Mouse (Mus musculus) cerebellum, adult 11-12 months (tissue): ENCODE measurements around the gene Gpr146.

Source experiments
- DNase-seq: peaks from one replicate; pipeline ENCODE4 v3.0.0; 2022

Gene Gpr146

DNA sequence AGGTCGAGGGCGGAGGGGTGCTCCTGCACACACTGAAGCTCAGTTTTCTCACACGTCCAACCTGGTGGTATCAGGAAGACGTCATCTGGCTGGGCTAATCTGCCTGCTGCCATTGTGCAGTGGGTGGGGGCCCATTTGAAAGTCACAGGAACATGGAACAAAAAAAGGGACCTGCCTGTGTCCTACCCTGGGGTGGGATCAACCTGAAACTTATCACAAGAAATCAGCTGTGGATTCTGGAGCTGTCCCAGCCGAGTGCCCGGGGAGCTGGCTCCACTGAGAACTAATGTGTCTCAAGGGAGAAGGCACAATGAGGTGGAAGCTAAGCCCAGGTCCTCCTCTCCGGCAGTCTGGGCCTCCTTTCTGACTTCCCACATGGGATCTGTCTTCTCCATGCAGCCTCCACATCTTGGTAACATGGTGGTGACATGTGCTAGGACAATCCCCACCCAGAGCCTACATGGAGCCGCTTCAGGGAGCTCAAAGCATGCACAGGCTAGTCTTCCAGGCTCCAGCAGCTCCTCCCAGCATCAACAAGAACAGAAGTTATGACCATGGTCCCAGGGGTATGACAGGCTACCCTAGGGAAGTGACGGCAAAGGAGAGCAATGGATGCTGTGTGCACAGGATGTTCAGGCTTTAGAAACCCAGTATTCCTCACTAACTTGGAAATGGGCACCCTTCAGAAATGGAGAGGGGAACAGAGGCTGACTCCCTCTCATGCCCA lies 56.5 kb downstream of the Gpr146 start:
- no peak for DNase-seq

DNA sequence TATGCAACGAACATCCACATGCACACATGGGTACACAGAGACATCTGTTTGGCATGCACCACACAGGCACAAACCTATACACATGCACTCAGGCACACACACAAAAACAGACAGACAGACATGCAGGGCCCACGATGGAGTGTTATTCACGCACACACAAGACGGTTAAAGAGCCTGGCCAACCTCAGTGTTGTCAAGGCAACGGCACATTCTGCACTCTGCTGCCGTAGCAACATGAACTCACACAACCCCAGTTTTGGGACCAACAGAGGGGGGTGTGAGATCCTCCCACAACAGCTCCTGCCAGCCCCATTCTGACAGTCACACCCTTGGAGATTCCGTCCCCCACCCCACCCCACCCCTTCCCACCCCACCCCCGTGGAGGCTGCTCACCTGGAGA lies 57.4 kb downstream of the Gpr146 start:
- no peak for DNase-seq

DNA sequence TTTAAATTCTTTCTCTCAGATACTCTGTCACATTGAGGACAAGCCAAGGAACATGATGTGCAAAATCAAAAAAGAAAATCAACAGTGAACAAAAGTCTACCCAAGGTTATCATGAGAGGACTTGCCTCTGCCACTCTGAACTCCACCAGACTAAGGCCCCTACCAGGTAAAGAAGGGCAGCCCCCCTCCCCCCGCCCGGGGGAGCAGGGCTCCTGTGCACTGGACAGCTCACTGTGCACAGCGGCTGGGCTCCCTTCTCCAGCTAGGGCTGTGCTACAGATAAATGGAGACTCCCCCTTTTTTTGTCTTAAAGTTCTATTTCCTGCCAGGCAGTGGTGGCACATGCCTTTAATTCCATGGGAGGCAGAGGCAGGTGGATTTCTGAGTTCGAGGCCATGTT lies 60.3 kb downstream of the Gpr146 start:
- no peak for DNase-seq

DNA sequence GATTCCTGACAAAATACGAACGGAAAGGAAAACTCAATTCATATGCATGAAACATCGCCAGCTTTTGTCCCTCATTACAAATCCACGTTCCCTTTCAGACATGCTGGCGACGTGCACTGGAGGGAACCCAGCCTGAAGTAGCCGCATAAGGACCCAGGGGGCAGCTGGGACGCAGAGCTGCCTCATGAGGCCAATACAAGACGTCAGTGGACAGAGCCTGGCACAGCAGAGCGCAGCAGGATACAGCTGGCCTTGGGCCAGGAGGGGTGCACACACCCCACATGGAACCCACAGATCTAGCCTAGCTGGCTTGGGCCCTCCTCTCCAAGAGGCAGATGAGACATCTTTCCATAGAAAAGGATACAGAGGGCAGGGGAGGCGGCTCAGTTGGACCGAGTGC lies 60.9 kb downstream of the Gpr146 start:
- no peak for DNase-seq

DNA sequence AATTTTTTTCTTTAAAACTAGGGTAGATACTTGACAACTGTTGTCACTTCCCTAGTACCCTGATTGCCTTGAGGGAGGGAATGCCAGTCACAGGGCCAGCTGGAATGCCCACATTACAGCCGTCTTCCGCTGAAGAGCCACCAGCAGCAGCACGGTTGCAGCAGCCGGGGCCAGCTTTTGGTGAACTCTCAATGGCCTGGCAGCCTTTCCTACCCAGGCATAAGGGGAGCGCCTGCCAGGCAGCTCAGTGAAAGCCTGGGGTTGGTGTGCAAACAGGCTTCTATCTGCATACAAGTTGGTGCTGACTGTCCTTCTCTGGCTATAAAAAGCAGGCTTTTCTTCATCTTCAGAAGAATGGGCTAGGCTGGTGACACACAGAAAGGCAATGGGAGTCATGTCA lies 63.0 kb downstream of the Gpr146 start:
- DNase-seq, result peak; percentile 57

DNA sequence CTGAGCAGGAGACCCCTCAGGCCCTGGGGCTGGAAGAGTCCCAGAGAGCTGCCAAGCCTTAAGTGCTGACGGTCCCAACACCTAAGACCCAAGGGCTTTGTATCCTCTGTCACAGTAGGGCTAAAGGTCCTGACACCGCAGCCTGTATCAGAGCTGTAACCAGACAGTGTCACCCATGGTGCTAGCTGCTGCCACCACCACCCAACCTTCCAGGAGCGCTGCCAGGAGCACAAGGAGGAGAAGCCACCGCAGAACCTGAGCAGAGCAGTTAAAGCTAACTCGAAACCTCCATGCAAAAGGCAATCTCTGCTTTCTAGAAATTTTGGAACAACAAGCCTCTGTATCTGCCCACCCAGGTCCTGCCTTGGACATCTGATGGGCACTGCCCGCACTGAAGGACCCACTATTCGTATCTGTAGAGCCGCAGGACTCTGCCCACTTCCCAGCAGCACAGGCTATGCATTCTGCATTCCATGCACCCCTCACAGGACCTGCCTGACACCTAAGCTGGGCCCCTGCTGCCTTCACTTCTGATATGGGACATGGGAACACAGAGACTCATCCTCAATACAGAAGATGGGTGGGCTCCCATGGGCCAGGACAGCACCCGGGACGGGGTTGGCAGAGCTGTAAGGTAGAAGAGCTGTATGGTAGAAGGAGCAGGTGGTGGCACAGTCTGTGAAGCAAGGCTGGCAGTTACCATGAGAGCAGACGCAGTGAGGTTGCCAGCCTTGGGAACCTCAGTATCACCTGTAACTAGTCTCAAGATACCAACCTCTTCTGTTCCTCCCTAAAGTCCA lies 63.6 kb downstream of the Gpr146 start:
- DNase-seq, result peak; percentile 52

DNA sequence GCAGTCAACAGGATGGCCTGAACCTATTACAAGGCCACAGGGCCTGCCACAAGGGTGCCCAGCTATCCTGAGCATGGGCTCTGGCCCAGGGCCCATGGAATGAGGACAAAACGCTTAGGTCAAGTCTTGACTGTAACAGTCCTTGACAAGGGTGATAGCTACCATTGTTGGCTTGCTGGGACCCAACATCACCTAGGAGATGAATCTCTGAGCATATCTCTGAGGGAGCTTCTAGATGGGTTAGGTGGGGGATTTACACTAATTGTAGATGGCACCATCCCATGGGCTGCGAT lies 64.2 kb downstream of the Gpr146 start:
- DNase-seq, result no peak

DNA sequence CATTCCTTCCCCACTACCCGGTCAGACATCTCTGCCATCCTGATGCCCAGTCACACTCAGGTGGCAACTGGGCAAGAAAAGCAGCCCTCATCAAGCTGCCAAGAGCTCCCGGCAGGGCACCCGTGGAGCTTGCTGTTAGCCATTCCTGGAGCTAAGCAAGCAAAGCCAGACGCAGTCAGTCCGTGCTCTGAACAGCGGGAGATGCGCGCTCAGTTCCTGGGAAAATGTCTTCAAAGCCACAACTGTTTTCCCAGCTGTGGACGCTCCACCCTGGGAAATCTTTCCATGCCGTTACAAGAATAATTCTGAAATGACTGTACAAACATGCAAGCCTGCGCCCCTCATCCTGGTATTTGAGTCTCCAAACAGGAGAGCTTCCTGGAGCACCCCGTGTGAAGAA lies 64.9 kb downstream of the Gpr146 start:
- DNase-seq, result peak; percentile 51

DNA sequence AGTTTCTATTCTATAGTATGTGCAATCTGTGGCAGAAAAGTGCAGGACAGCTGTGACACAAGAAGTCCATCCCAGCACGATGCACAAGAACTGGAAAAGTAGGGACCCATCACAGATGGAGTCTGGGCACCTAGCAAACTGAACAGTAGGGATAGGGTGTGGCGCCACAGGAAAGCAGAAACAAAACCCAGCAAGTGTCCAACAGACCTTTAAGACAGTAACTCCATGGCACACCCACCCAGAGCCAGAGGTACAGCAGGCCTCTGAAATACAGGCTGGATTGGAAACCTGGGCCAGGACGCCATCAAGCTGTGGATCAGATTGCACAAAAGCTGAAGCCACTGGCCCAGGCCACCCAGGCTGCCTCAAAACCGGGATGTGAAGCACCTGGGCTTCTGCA lies 65.5 kb downstream of the Gpr146 start:
- DNase-seq, result no peak

DNA sequence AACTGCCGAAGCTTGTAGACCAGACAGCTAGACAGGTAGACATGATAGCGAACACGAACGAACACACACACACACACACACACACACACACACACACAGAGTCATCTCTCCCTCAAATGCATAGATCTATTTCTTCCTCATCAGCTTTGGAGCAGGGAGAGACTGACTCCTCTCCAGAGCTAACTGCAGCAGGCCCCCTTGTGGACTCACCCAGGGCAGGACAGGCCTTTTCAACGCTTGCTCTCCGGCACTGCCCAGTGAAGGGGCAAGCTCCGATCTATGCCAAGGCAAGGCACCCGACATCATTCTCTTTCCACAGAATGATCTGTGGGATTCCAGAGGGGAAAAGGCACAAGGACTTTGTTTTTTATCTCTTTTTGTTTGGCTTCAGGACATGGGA lies 67.8 kb downstream of the Gpr146 start:
- DNase-seq, result no peak
